Mouse (Mus musculus) bone marrow, adult 2 months (tissue): ENCODE measurements around the gene Nat8f1. TPM values are rescaled to one million over a fixed set of nuclear protein-coding genes. Genes with fewer than 3 reads are reported as not detected.
"Not testable (repeated sequence)": the region's sequence is repeated elsewhere in the genome, so short reads cannot be mapped to it uniquely, and the experiment has no call there.

ENCODE experiments used
- H3K27ac ChIP-seq: fragments of 200-500 bp; 2 replicates; pipeline ENCODE4 v1.5.1; 2012; ENCODE audit warnings: low read depth, mild to moderate bottlenecking, control low read depth, inconsistent platforms, low read length; ENCODE audit not compliant: control insufficient read depth, poor library complexity, insufficient read depth
- H3K4me1 ChIP-seq: fragments of 200-500 bp; 2 replicates; pipeline ENCODE4 v1.6.1; 2011; ENCODE audit warnings: low read length; ENCODE audit not compliant: control insufficient read depth, insufficient read depth
- H3K4me3 ChIP-seq: fragments of 200-500 bp; replicated peaks from 2 replicates; pipeline ENCODE3; 2011; ENCODE audit warnings: mild to moderate bottlenecking, low read depth, low read length, control low read depth; ENCODE audit not compliant: control insufficient read depth
- CTCF ChIP-seq: fragments of 200-500 bp; IDR thresholded peaks from 2 replicates; pipeline ENCODE4 v1.5.1; 2011; ENCODE audit warnings: low read length, control low read depth; ENCODE audit not compliant: control insufficient read depth, insufficient read depth
- POLR2A ChIP-seq: fragments of 200-500 bp; IDR thresholded peaks from 2 replicates; pipeline ENCODE4 v1.6.1; 2011; ENCODE audit warnings: low read depth, mild to moderate bottlenecking, control low read depth, low read length, borderline replicate concordance; ENCODE audit not compliant: control insufficient read depth
- WGBS: fragments of 180-500 bp; shearing (Covaris S2); methylation state at CpG from one replicate; pipeline ENCODE4 v1.1.7; 2018; 5-methylcytosine and 5-hydroxymethylcytosine counted together
- polyA plus RNA-seq: library from polyadenylated mRNA; stranded (reverse); fragments of >200 nt; gene quantifications from 2 replicates; pipeline ENCODE4 v1.2.4, GENCODE M21; 2011; ENCODE audit warnings: low replicate concordance; ENCODE audit not compliant: missing spikeins, insufficient read depth, insufficient read length

Nat8f1 gene
- polyA plus RNA-seq, 1 experiment = 24.1 TPM

DNA sequence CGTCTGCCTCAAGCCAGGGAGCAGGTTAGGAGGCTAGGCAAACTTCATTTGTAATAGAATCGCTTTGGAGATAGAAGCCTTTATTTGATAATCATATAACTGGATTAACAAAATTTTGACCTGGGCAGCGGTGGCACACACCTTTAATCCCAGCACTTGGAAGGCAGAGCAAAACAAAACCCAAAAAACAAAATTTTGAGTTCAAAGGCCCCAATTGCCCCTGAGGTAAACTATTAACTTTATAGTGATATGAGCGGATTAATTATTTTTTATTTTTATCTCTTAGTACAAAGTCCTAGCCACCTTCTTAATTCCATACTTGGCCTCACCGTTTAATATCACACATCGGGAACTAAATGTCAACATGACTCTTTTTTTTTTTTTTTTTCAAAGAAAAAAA, 1.1 kb upstream of the Nat8f1 start:
- peaks cover 2% of the 10 kb centered on the region; the same call in 1 of the 2 replicates for H3K4me1 ChIP-seq
- TF ChIP-seq POLR2A (no peak), CTCF (no peak)
- peak overlapping the region; percentile 49 for H3K4me3 ChIP-seq
- H3K27ac ChIP-seq = no peak overlapping the region
- WGBS = 80% methylated on average over 6 of the region's 6 CpGs

DNA sequence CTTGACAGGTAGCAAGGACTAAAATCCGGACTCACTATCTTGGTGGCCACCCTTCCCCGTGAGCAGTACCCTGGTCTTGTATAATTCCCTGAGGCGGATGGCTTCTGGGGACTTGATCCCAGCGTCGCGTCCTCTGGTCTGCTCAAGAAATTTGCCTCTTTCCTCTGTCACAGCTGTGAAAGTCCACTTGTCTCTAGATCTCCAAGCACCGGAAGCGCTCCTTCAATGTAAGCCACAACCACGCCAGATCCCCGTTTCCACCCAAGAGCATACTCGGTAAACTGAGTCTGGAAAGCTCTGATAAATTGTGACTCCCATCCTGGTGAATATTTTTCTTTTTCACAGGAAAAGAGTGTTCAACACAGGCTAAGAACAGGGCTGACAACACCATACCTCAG, 347 bp downstream of the Nat8f1 start:
- under 1% methylated on average over 11 of the region's 11 CpGs for WGBS
- TF ChIP-seq CTCF (no peak), POLR2A (no peak)

DNA sequence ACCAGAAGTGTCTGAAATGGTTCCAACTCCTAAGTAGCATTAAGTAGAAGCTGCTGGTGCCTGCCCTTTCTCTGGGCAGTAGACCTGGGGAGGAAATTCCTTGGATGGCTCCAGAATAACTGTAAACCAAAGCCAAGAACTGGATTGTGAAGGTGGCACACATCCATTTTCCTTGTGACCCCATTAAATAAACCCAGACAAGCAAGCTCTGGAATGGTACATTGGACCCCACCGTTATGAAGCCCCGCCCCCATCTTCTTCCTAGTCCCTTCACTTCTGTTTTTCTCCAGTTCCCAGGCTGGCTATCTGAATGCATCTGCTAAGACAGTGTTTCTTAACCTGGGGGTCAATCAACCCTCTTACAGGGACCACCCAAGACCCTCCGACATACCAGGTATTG, 3.9 kb downstream of the Nat8f1 start, which contains the start of gene Tprkb:
TSS of gene Tprkb (plus strand) at position 279 of the 400 bp plus-strand sequence.
- Histone ChIP-seq H3K27ac (no peak within 1 kb of the TSS), H3K4me3 (no peak within 1 kb of the TSS), H3K4me1 (peaks cover 2% of the 10 kb centered on the region; the same call in 1 of the 2 replicates)
- no peak for TF ChIP-seq CTCF
- no peak for TF ChIP-seq POLR2A
- 26% methylated on average over 3 of the region's 3 CpGs for WGBS

More for the DNA sequence above, 347 bp downstream of the Nat8f1 start:
- Histone ChIP-seq H3K4me3 (peak overlapping the region; percentile 98), H3K4me1 (peaks cover 2% of the 10 kb centered on the region; the same call in 1 of the 2 replicates), H3K27ac (peak overlapping the region; percentile 95)

DNA sequence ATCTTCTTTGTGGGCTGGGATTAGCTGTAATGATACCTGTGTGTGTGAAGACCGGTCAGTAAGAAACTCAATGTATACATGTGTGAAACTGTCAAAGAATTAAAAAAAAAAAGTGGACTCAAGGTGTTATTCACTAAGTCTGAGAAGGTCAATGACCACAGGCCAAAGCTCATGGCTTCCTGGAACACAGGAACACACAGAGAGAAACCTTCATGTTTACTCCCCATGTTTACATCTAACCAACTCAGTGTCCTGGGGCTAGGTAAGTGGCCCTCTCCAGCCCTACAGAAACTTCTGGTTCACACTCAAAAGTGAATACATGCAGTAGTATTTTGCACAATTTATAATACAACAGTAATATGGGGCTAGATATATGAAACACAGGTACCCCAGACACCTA, 5.8 kb downstream of the Nat8f1 start:
- H3K27ac ChIP-seq = no peak overlapping the region
- H3K4me3 ChIP-seq = no peak overlapping the region
- H3K4me1 ChIP-seq = no peaks in the 10 kb centered on the region; the same call in 1 of the 2 replicates
- TF ChIP-seq CTCF (no peak), POLR2A (no peak)
- WGBS = 84% methylated on average over 1 of the region's 1 CpGs

DNA sequence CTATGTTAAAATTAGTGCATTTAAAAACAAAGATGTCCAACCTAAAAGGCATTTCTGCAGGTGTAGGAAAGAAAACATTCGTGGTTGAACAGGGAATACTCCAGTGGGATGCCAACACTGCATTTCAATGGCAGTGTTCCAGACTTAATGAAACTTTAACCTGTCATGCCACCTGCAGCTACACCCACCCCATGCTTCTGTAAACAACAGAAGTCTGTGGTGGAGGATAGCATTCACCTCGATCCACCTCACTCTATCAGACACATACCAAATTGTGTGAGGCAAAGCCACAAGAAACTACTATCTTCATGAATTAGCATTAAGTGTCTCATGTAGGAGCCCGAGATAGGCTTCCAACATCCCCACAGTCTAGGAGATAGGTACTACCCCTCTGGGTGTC, 7.1 kb downstream of the Nat8f1 start:
- H3K27ac ChIP-seq = no peak overlapping the region
- H3K4me1 ChIP-seq = no peaks in the 10 kb centered on the region; the same call in 1 of the 2 replicates
- TF ChIP-seq CTCF (no peak), POLR2A (no peak)
- 60% methylated on average over 3 of the region's 3 CpGs for WGBS
- H3K4me3 ChIP-seq = no peak overlapping the region

DNA sequence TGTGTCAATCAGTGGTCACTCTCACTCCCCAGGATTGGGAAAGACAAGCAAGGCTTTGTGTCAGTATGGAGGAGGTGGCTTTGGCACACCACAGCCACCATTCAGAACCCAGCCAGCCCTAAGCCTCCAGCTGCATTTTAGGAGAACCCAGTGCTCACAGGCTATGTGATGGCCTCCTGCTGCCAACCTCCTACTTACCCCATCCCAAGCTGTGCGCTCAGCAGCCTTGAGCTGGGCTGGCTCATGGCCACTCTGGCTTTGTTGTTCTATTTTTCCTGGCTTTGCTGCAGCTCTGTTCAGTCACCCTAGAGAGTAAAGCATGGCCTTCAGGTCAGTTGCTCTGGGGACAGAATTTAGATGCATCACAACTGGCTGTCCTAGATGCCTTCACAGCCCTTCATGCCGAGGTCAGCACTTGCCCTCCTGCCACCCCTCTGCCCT, 8.6 kb downstream of the Nat8f1 start:
- WGBS = 81% methylated on average over 2 of the region's 2 CpGs

DNA sequence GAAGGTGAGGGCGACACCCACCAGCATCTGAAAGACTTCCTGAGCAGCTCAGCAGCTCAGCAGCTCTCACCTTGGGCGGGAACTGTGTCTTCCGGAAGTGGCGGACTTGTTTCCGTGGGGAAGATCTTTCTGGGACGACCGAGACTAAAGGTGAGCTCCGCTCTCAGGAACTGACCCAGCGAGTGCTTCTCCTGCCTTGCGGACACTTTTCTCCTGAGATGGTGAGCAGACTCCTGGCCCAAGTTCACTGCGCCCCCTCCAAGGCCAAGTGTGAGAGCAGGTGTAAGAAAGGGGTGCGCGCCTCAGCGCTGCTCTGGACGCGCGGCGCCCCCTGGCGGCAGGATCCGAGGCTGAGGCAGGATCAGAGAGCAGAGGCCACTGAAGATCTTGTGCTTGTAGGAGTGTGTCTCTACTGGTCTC, 10.8 kb downstream of the Nat8f1 start, which contains the start of gene Nat8f4:
TSS of gene Nat8f4 (minus strand) at position 243 of the 420 bp plus-strand sequence.
- TF ChIP-seq CTCF = peak; percentile 74
- H3K27ac ChIP-seq = not testable (repeated sequence)
- 13% methylated on average over 20 of the region's 20 CpGs for WGBS

More for the DNA sequence above, 8.6 kb downstream of the Nat8f1 start:
- H3K27ac ChIP-seq, H3K4me1 ChIP-seq, H3K4me3 ChIP-seq: not testable (repeated sequence)

DNA sequence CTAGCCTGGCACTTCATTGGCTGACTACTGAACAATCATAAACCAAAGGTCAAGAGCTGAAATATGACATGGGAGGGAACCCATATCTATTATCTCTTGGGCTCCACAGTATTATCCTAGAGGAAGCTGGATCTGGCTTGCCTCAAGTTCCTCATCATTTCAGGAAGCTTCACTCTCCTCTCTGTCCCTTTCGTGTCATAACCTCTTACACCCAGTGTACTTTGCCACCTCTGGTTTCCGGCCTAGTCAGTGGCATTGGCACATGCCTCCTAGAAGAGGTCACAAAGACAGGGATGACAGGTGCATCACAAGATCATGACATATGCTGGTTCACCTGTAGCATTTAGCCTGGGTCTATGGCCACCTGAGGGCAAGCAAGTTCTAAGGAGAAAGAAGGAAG, 13.2 kb downstream of the Nat8f1 start:
- 61% methylated on average over 2 of the region's 2 CpGs for WGBS
- TF ChIP-seq POLR2A = no peak
- TF ChIP-seq CTCF = no peak
- Histone ChIP-seq H3K4me3 (no peak overlapping the region), H3K4me1 (no peaks in the 10 kb centered on the region), H3K27ac (no peak overlapping the region)

More for the DNA sequence above, 10.8 kb downstream of the Nat8f1 start, which contains the start of gene Nat8f4:
- H3K4me3 ChIP-seq = peak within 1 kb of the TSS; percentile 71
- not testable (repeated sequence) for H3K4me1 ChIP-seq

DNA sequence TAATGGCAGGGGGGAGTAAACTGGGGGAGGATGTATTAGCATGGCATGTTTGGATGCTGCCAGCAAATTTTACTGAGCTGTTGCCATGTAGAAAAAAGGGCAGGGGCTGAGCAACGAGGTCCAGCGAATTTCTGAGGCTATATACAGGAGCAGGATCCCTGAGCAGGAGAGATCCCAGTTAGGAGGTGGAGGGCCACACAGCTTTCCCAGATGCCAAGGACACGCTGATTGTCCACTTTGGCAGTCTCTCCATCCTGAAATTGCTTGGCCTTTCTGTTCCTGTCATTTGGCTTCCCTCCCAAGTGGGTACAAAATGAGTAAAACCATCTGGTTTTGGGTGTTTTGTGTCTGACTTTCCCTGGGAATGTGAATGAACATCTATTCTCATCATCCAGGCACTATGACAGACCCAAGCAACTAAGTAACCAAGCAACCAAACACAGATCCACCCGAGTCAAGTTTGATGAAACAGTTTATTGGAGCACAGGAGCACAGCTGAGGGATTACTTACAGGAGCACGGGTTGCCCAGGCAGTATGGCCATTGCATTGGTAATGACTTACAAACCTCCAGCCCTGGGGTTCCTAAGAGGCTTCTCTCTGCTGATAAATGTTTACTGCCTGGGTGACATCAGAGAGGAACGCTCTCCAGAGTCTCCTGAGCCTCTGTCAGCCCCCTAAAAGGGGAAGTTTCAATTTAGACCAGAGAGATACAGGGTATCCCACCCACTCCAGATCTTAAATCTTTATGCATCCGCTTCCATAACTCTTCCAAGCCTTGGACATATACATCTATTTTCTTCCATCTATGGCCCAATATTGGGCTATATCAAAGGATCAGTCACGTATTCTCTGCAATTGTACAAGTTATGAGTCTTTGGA, 16.7 kb downstream of the Nat8f1 start:
- 72% methylated on average over 7 of the region's 8 CpGs for WGBS
- H3K27ac ChIP-seq, H3K4me3 ChIP-seq, H3K4me1 ChIP-seq: not testable (repeated sequence)
